Mouse (Mus musculus) erythroblast, embryonic 14.5 days (primary cell): ENCODE results near the gene Sirt3.

Experiments used
- GATA1 ChIP-seq: IDR thresholded peaks from 2 replicates; pipeline ENCODE4 v1.6.1; 2012; ENCODE audit warnings: low read length, inconsistent platforms, mixed read lengths
- TAL1 ChIP-seq: IDR thresholded peaks from 3 replicates; pipeline ENCODE4 v1.6.1; 2012; ENCODE audit warnings: low read length, inconsistent platforms, mixed read lengths

GRCm38 (mm10) chr7:140897863-140898262, 15.8 kb upstream of the Sirt3 start:
- TF ChIP-seq GATA1 (no peak), TAL1 (no peak)
